Mouse (Mus musculus): ENCODE measurements around the gene Gldc. TPM values are rescaled to one million over a fixed set of nuclear protein-coding genes. Genes with fewer than 3 reads are reported as not detected.

The Gldc gene
- polyA plus RNA-seq, 1 experiment from 2014 or later = 6.2 TPM

- no peak for ATAC-seq (ENCODE audit: low read depth)
- no peaks in the 10 kb centered on the region for H3K27me3 ChIP-seq (ENCODE audit: control insufficient read depth, insufficient read depth, low read length)
- no peaks in the 10 kb centered on the region for H3K36me3 ChIP-seq (ENCODE audit: control insufficient read depth, insufficient read depth, low read length)
- no peak overlapping the region for H3K4me3 ChIP-seq (ENCODE audit: low read depth, low read length)
- H3K9ac ChIP-seq (replicated peaks; ENCODE audit: low read depth, low read length) = no peak overlapping the region
- peaks cover 5% of the 10 kb centered on the region; the same call in 1 of the 2 replicates for H3K4me1 ChIP-seq (ENCODE audit: control insufficient read depth, insufficient read depth, low read length)
- 92% methylated on average over 6 of the region's 6 CpGs for WGBS
- H3K27ac ChIP-seq (ENCODE audit: low read depth, low read length) = no peak overlapping the region
- H3K9me3 ChIP-seq (ENCODE audit: control insufficient read depth, low read length) = no peaks in the 10 kb centered on the region
- no peak overlapping the region for H3K4me2 ChIP-seq (ENCODE audit: low read depth, low read length)
Measured at GRCm38 (mm10) chr19:30105045-30105842, 70.0 kb downstream of the Gldc start.

GRCm38 (mm10) chr19:30102620-30103019, 72.6 kb downstream of the Gldc start:
- Histone ChIP-seq H3K4me1 (ENCODE audit: control insufficient read depth, insufficient read depth, low read length) (no peaks in the 10 kb centered on the region), H3K4me2 (ENCODE audit: low read depth, low read length) (no peak overlapping the region), H3K27me3 (ENCODE audit: control insufficient read depth, insufficient read depth, low read length) (no peaks in the 10 kb centered on the region), H3K4me3 (ENCODE audit: low read depth, low read length) (no peak overlapping the region), H3K9ac (replicated peaks; ENCODE audit: low read depth, low read length) (no peak overlapping the region), H3K9me3 (ENCODE audit: control insufficient read depth, low read length) (no peaks in the 10 kb centered on the region), H3K27ac (ENCODE audit: low read depth, low read length) (no peak overlapping the region), H3K36me3 (ENCODE audit: control insufficient read depth, insufficient read depth, low read length) (no peaks in the 10 kb centered on the region)
- 92% methylated on average over 6 of the region's 6 CpGs for WGBS
- no peak for ATAC-seq (ENCODE audit: low read depth)

- Histone ChIP-seq H3K9me3 (ENCODE audit: control insufficient read depth, low read length) (no peaks in the 10 kb centered on the region), H3K4me1 (ENCODE audit: control insufficient read depth, insufficient read depth, low read length) (no peaks in the 10 kb centered on the region), H3K36me3 (ENCODE audit: control insufficient read depth, insufficient read depth, low read length) (peaks cover 9% of the 10 kb centered on the region), H3K9ac (replicated peaks; ENCODE audit: low read depth, low read length) (no peak overlapping the region), H3K4me3 (ENCODE audit: low read depth, low read length) (no peak overlapping the region), H3K27ac (ENCODE audit: low read depth, low read length) (no peak overlapping the region), H3K4me2 (ENCODE audit: low read depth, low read length) (no peak overlapping the region), H3K27me3 (ENCODE audit: control insufficient read depth, insufficient read depth, low read length) (no peaks in the 10 kb centered on the region)
- WGBS = 95% methylated on average over 12 of the region's 12 CpGs
- ATAC-seq (ENCODE audit: low read depth) = no peak
Measured at GRCm38 (mm10) chr19:30100571-30100970, 74.7 kb downstream of the Gldc start.

GRCm38 (mm10) chr19:30097039-30097438, 78.2 kb downstream of the Gldc start:
- H3K9ac ChIP-seq (replicated peaks; ENCODE audit: low read depth, low read length) = no peak overlapping the region
- no peaks in the 10 kb centered on the region for H3K4me1 ChIP-seq (ENCODE audit: control insufficient read depth, insufficient read depth, low read length)
- H3K27me3 ChIP-seq (ENCODE audit: control insufficient read depth, insufficient read depth, low read length) = no peaks in the 10 kb centered on the region
- no peak overlapping the region for H3K27ac ChIP-seq (ENCODE audit: low read depth, low read length)
- peaks cover 29% of the 10 kb centered on the region for H3K36me3 ChIP-seq (ENCODE audit: control insufficient read depth, insufficient read depth, low read length)
- no peak for ATAC-seq (ENCODE audit: low read depth)
- H3K9me3 ChIP-seq (ENCODE audit: control insufficient read depth, low read length) = no peaks in the 10 kb centered on the region
- WGBS = 64% methylated on average over 4 of the region's 4 CpGs
- H3K4me2 ChIP-seq (ENCODE audit: low read depth, low read length) = no peak overlapping the region
- no peak overlapping the region for H3K4me3 ChIP-seq (ENCODE audit: low read depth, low read length)

- Histone ChIP-seq H3K4me3 (ENCODE audit: low read depth, low read length) (no peak overlapping the region), H3K9me3 (ENCODE audit: control insufficient read depth, low read length) (no peaks in the 10 kb centered on the region), H3K27ac (ENCODE audit: low read depth, low read length) (peak overlapping the region; percentile 34), H3K36me3 (ENCODE audit: control insufficient read depth, insufficient read depth, low read length) (peaks cover 34% of the 10 kb centered on the region), H3K9ac (replicated peaks; ENCODE audit: low read depth, low read length) (no peak overlapping the region), H3K4me1 (ENCODE audit: control insufficient read depth, insufficient read depth, low read length) (no peaks in the 10 kb centered on the region), H3K4me2 (ENCODE audit: low read depth, low read length) (no peak overlapping the region), H3K27me3 (ENCODE audit: control insufficient read depth, insufficient read depth, low read length) (no peaks in the 10 kb centered on the region)
- 34% methylated on average over 3 of the region's 3 CpGs for WGBS
- ATAC-seq (ENCODE audit: low read depth) = peak; percentile 76
Measured at GRCm38 (mm10) chr19:30096186-30096585, 79.0 kb downstream of the Gldc start.

- Histone ChIP-seq H3K27me3 (ENCODE audit: control insufficient read depth, insufficient read depth, low read length) (no peaks in the 10 kb centered on the region), H3K4me2 (ENCODE audit: low read depth, low read length) (no peak overlapping the region), H3K9ac (replicated peaks; ENCODE audit: low read depth, low read length) (no peak overlapping the region), H3K9me3 (ENCODE audit: control insufficient read depth, low read length) (no peaks in the 10 kb centered on the region), H3K4me3 (ENCODE audit: low read depth, low read length) (no peak overlapping the region), H3K36me3 (ENCODE audit: control insufficient read depth, insufficient read depth, low read length) (peaks cover 41% of the 10 kb centered on the region), H3K4me1 (ENCODE audit: control insufficient read depth, insufficient read depth, low read length) (no peaks in the 10 kb centered on the region), H3K27ac (ENCODE audit: low read depth, low read length) (no peak overlapping the region)
- 83% methylated on average over 12 of the region's 12 CpGs for WGBS
- ATAC-seq (ENCODE audit: low read depth) = no peak
Measured at GRCm38 (mm10) chr19:30091644-30092295, 83.5 kb downstream of the Gldc start.

GRCm38 (mm10) chr19:30090163-30090562, 85.1 kb downstream of the Gldc start:
- WGBS = 27% methylated on average over 6 of the region's 6 CpGs
- Histone ChIP-seq H3K27ac (ENCODE audit: low read depth, low read length) (no peak overlapping the region; the same call in 1 of the 2 replicates), H3K4me2 (ENCODE audit: low read depth, low read length) (no peak overlapping the region), H3K4me3 (ENCODE audit: low read depth, low read length) (no peak overlapping the region), H3K9me3 (ENCODE audit: control insufficient read depth, low read length) (no peaks in the 10 kb centered on the region), H3K27me3 (ENCODE audit: control insufficient read depth, insufficient read depth, low read length) (no peaks in the 10 kb centered on the region), H3K4me1 (ENCODE audit: control insufficient read depth, insufficient read depth, low read length) (no peaks in the 10 kb centered on the region), H3K9ac (replicated peaks; ENCODE audit: low read depth, low read length) (no peak overlapping the region), H3K36me3 (ENCODE audit: control insufficient read depth, insufficient read depth, low read length) (peaks cover 43% of the 10 kb centered on the region)
- peak; percentile 81 for ATAC-seq (ENCODE audit: low read depth)

- Histone ChIP-seq H3K9me3 (ENCODE audit: control insufficient read depth, low read length) (no peaks in the 10 kb centered on the region), H3K27me3 (ENCODE audit: control insufficient read depth, insufficient read depth, low read length) (no peaks in the 10 kb centered on the region), H3K36me3 (ENCODE audit: control insufficient read depth, insufficient read depth, low read length) (no peaks in the 10 kb centered on the region), H3K9ac (replicated peaks; ENCODE audit: low read depth, low read length) (no peak overlapping the region), H3K4me2 (ENCODE audit: low read depth, low read length) (no peak overlapping the region), H3K27ac (ENCODE audit: low read depth, low read length) (no peak overlapping the region), H3K4me1 (ENCODE audit: control insufficient read depth, insufficient read depth, low read length) (no peaks in the 10 kb centered on the region), H3K4me3 (ENCODE audit: low read depth, low read length) (no peak overlapping the region)
- 73% methylated on average over 4 of the region's 4 CpGs for WGBS
- ATAC-seq (ENCODE audit: low read depth) = no peak
Measured at GRCm38 (mm10) chr19:30065797-30066196, 109.4 kb downstream of the Gldc start.

- no peaks in the 10 kb centered on the region for H3K27me3 ChIP-seq (ENCODE audit: control insufficient read depth, insufficient read depth, low read length)
- H3K4me1 ChIP-seq (ENCODE audit: control insufficient read depth, insufficient read depth, low read length) = no peaks in the 10 kb centered on the region
- no peak overlapping the region for H3K4me2 ChIP-seq (ENCODE audit: low read depth, low read length)
- no peaks in the 10 kb centered on the region for H3K36me3 ChIP-seq (ENCODE audit: control insufficient read depth, insufficient read depth, low read length)
- 96% methylated on average over 2 of the region's 2 CpGs for WGBS
- ATAC-seq (ENCODE audit: low read depth) = no peak
- H3K9me3 ChIP-seq (ENCODE audit: control insufficient read depth, low read length) = no peaks in the 10 kb centered on the region
- H3K4me3 ChIP-seq (ENCODE audit: low read depth, low read length) = no peak overlapping the region
- H3K27ac ChIP-seq (ENCODE audit: low read depth, low read length) = no peak overlapping the region
- H3K9ac ChIP-seq (replicated peaks; ENCODE audit: low read depth, low read length) = no peak overlapping the region
Measured at GRCm38 (mm10) chr19:30054218-30054617, 121.0 kb downstream of the Gldc start.
